Mouse (Mus musculus) kidney, embryonic 14.5 days (tissue): ENCODE measurements around the gene Vmn2r43. TPM values are rescaled to one million over a fixed set of nuclear protein-coding genes. Genes with fewer than 3 reads are reported as not detected.
"Not testable (repeated sequence)": the region's sequence is repeated elsewhere in the genome, so short reads cannot be mapped to it uniquely, and the experiment has no call there.

ENCODE experiments used
- ATAC-seq: fragments of 200-750 bp; cut with Nextera tagmentation; 2 replicates; pipeline ENCODE4 v1.8.0; 2017; ENCODE audit warnings: moderate number of reproducible peaks, mild to moderate bottlenecking, moderate TSS enrichment, moderate library complexity; ENCODE audit not compliant: low FRiP score, low TSS enrichment
- H3K27ac ChIP-seq: fragments of 300-500 bp; sonication (generic); 2 replicates; pipeline ENCODE4 v1.5.1; 2014; ENCODE audit warnings: low read depth, mild to moderate bottlenecking, low read length, moderate library complexity, mixed read lengths
- H3K27me3 ChIP-seq: fragments of 300-500 bp; sonication (generic); 2 replicates; pipeline ENCODE4 v1.6.1; 2014; ENCODE audit warnings: mild to moderate bottlenecking, low read length; ENCODE audit not compliant: control insufficient read depth, insufficient read depth
- H3K36me3 ChIP-seq: fragments of 300-500 bp; sonication (generic); 2 replicates; pipeline ENCODE4 v1.6.1; 2014; ENCODE audit warnings: low read length, mixed read lengths; ENCODE audit not compliant: control insufficient read depth, insufficient read depth
- H3K4me1 ChIP-seq: fragments of 300-500 bp; sonication (generic); 2 replicates; pipeline ENCODE4 v1.6.1; 2014; ENCODE audit warnings: low read length, mixed read lengths; ENCODE audit not compliant: control insufficient read depth, insufficient read depth
- H3K4me2 ChIP-seq: fragments of 300-500 bp; sonication (generic); replicated peaks from 2 replicates; pipeline ENCODE4 v1.6.1; 2014; ENCODE audit warnings: low read depth, mild to moderate bottlenecking, low read length
- H3K4me3 ChIP-seq: fragments of 300-500 bp; sonication (generic); 2 replicates; pipeline ENCODE4 v1.5.1; 2014; ENCODE audit warnings: mild to moderate bottlenecking, low read length
- H3K9ac ChIP-seq: fragments of 300-500 bp; sonication (generic); 2 replicates; pipeline ENCODE4 v1.6.1; 2014; ENCODE audit warnings: low read depth, mild to moderate bottlenecking, low read length, moderate library complexity
- H3K9me3 ChIP-seq: fragments of 300-500 bp; sonication (generic); 2 replicates; pipeline ENCODE4 v1.6.1; 2016; ENCODE audit warnings: low read length; ENCODE audit not compliant: control insufficient read depth
- WGBS: fragments of 180-500 bp; shearing (Covaris S2); extraction: QIAGEN DNeasy Blood & Tissue Kit; methylation state at CpG from one replicate; pipeline ENCODE4 v1.1.7; 2014; 5-methylcytosine and 5-hydroxymethylcytosine counted together
- polyA plus RNA-seq: library from polyadenylated mRNA; unstranded; fragments of >200 nt; fragmentation: Nextera tagmentation; extraction: Ambion mirVana; gene quantifications from 2 replicates; pipeline ENCODE4 v1.2.1, GENCODE M21; 2014

The Vmn2r43 gene
- polyA plus RNA-seq = not detected in 2 replicates

DNA sequence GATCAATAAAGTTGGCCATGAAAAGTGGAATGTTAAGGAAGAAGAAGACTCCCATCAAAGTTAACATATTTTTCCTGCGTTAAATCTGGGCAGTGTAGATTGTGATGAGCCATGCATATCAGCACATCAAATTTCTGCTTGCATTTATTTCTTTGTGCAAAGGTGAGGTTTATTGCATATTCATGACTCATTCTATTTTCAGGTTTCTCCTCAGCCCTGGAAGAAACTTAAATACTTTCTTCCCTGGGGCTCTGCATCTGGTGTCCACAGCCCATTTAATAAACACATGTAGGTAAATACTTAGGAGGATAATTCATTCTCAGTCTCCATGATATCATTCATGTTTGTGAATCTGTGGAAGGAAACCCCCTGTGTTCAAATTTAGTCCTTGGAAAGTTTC lies at the start of gene Vmn2r43:
TSS of gene Vmn2r43 (minus strand) at position 101 of the 400 bp plus-strand sequence.
- H3K27ac ChIP-seq, H3K4me3 ChIP-seq, H3K9me3 ChIP-seq, H3K9ac ChIP-seq, H3K4me2 ChIP-seq, H3K36me3 ChIP-seq, H3K4me1 ChIP-seq, ATAC-seq, H3K27me3 ChIP-seq: not testable (repeated sequence)
- WGBS = no CpG with 5 or more reads among the region's 1 CpGs

DNA sequence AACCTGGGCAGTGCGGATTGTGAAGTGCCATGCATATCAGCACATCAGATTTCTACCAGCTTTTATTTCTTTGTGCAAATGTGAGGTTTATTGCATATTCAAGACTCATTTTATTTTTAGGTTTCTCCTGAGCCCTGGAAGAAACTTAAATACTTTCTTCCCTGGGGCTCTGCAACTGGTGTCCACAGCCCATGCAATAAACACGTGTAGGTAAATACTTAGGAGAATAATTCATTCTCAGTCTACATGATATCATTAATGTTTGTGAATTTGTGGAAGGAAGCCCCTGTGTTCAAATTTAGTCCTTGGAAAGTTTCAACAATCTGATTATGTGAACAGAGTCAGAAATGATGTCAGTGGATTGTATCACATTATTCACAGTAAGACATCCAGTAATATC lies 60.2 kb downstream of the Vmn2r43 start, which contains the start of gene Vmn2r42:
TSS of gene Vmn2r42 (minus strand) at position 101 of the 400 bp plus-strand sequence.
- not testable (repeated sequence) for H3K4me2 ChIP-seq, H3K27me3 ChIP-seq, H3K36me3 ChIP-seq, H3K27ac ChIP-seq, H3K9ac ChIP-seq, H3K4me1 ChIP-seq, H3K4me3 ChIP-seq, H3K9me3 ChIP-seq, ATAC-seq
- no CpG with 5 or more reads among the region's 2 CpGs for WGBS

Other genes with a start within 250 kb of the Vmn2r43 start
- gene Vmn2r41, start 98.9 kb downstream of the Vmn2r43 start, polyA plus RNA-seq = not detected in 2 replicates
- gene Vmn2r42, start 60.3 kb downstream of the Vmn2r43 start, polyA plus RNA-seq = not detected in 2 replicates
- not detected in 2 replicates for gene Vmn2r44, start 122.7 kb upstream of the Vmn2r43 start, polyA plus RNA-seq
- not detected in 2 replicates for gene Vmn2r45, start 228.5 kb upstream of the Vmn2r43 start, polyA plus RNA-seq